Mouse (Mus musculus) kidney, adult 2 months (tissue): ENCODE measurements around the gene 9630041A04Rik.

Source experiments
- CTCF ChIP-seq: fragments of 200-500 bp; conservative IDR thresholded peaks from 2 replicates; pipeline ENCODE4 v1.5.1; 2011; ENCODE audit warnings: low read depth, mild to moderate bottlenecking, control low read depth, low read length, moderate library complexity, mixed read lengths; ENCODE audit not compliant: insufficient read depth, insufficient read length
- POLR2A ChIP-seq: fragments of 200-500 bp; IDR thresholded peaks from one replicate; pipeline ENCODE4 v1.6.1; 2011; ENCODE audit warnings: low read depth, low read length, control low read depth

- TF ChIP-seq CTCF, result no peak
- no peak for TF ChIP-seq POLR2A
Observed at GRCm38 (mm10) chr9:101939006-101939405, 77.4 kb downstream of the 9630041A04Rik start.
